Mouse (Mus musculus): ENCODE measurements around the gene Usp25. TPM values are rescaled to one million over a fixed set of nuclear protein-coding genes. Genes with fewer than 3 reads are reported as not detected.

The Usp25 gene
- polyA plus RNA-seq (2012; rRNA removed), result 41.6 and 53.0 TPM in 2 replicates

DNA sequence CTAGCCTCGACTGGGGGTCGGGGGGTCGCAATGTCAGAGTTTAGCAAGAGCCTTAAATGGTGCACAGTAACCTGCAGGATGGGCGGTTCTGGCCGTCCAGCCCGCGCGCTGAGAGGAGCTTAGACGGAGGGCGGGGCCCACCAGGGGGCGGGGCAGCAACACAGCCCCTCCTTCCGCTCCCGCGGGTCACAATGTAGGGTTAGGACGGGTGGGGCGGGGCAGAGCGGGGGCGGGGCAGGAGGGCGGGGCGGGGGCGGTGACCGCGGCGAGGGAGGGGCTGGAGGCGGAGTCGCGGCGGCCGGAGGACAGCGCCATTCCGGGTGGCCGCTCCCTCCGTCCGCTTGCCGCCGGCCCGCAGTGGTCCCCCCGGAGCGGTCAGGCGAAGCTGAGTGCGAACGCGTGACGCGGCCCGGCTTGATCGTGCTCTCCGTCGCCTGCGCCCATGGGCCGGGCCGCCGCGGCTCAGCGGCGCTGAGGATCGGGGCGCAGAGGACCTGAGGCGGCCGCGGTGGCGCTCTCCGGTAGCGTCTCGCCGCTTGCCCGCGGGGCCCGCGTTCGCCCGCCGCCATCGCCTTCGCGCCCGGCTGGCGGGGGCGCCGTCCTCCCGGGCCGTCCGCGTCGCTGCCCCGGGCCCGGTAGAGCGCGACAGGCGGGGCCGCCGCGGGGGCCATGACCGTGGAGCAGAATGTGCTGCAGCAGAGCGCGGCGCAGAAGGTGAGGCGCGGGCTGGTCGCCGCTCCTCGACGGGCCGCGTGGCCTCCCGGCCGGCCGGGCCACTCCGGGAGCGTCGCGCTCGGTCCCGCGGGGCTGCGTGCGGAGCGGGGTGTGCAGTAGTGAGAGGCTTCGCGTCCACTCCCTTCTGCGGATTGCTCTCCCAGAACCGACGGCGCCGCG is at the start of gene Usp25:
Gene Usp25 (plus strand): TSS at position 280 of the 894 bp plus-strand sequence.

